Comparison of ENCODE assay signal across 22 mouse cellular contexts in genomic region chr11:3563853-3564252, GRCm38 (mm10). TPM values are rescaled to one million over a fixed set of nuclear protein-coding genes. Genes with fewer than 3 reads are reported as not detected.
DNase-seq lines count a peak whose midpoint lies in the region; ATAC-seq and TF ChIP-seq lines count a peak whose summit lies in the region.
"Had no signal": no experiment of that assay in that cellular context is flagged by ENCODE, and none has a peak within 500 bp of the region (broad histone marks: within the 10 kb centered on the region; RNA-seq: fewer than 3 reads in every experiment).

No protein-coding gene starts in this region.

- TF ChIP-seq CTCF in intestine, postnatal 0 days (IDR thresholded peaks at IDR 0.05; ENCODE audit: low read depth) = no peak
- no peak for TF ChIP-seq CTCF in kidney, postnatal 0 days (IDR thresholded peaks at IDR 0.05; ENCODE audit: low read depth)

- no peak for ATAC-seq in intestine, embryonic 14.5 days (replicated peaks; ENCODE audit: low FRiP score, low TSS enrichment, low read depth)
- ATAC-seq in intestine, postnatal 0 days = no peak
- no peak for ATAC-seq in kidney, postnatal 0 days (replicated peaks; ENCODE audit: low FRiP score, low read depth)
- ATAC-seq in limb, embryonic 13.5 days (ENCODE audit: low FRiP score, low read depth) = no peak
- ATAC-seq: CD4-positive, CD25-positive, alpha-beta regulatory T cell, adult 4 months; forebrain, embryonic 13.5 days; liver, embryonic 12.5 days had no signal

- no peak overlapping the region for H3K4me2 ChIP-seq in intestine, embryonic 14.5 days (ENCODE audit: low read length)
- no peak overlapping the region for H3K4me2 ChIP-seq in intestine, postnatal 0 days (replicated peaks; ENCODE audit: low read depth)
- H3K4me2 ChIP-seq in kidney, postnatal 0 days (ENCODE audit: low read length) = no peak overlapping the region
- H3K4me2 ChIP-seq in limb, embryonic 13.5 days (replicated peaks) = no peak overlapping the region
- H3K4me2 ChIP-seq: forebrain, embryonic 13.5 days; hindbrain, embryonic 13.5 days; liver, embryonic 12.5 days had no signal

- H3K27ac ChIP-seq in intestine, embryonic 14.5 days (ENCODE audit: low read depth) = peak overlapping the region; percentile 51
- H3K27ac ChIP-seq in intestine, postnatal 0 days (ENCODE audit: low read depth, low read length) = no peak overlapping the region
- peak overlapping the region; percentile 77; the same call in 1 of the 2 replicates for H3K27ac ChIP-seq in kidney, postnatal 0 days
- H3K27ac ChIP-seq in limb, embryonic 13.5 days = peak overlapping the region; percentile 81; the same call in 1 of the 2 replicates
- H3K27ac ChIP-seq: forebrain, embryonic 13.5 days; hindbrain, embryonic 13.5 days; left cerebral cortex, adult 2 months; liver, embryonic 12.5 days had no signal

- DNase-seq in heart, adult 11 months = peak; percentile 89
- DNase-seq in heart, adult 8-10 months (ENCODE audit: low spot score) = no peak
- DNase-seq in intestine, embryonic 14.5 days (ENCODE audit: low spot score) = no peak
- no peak for DNase-seq in kidney, postnatal 0 days (ENCODE audit: low spot score)
- DNase-seq in kidney, postnatal 25 days = no peak
- DNase-seq in adrenal gland, postnatal 36 days = no peak
- DNase-seq: adrenal gland, postnatal 25 days; cerebellum, adult 9-10 months; heart, postnatal 14 days; lung, adult 18-20 months; lung, postnatal 14 days; midbrain, embryonic 14.5 days; right cerebral cortex, postnatal 14 days; thymus, adult 2 months; thymus, postnatal 4 days had no signal

- H3K27me3 ChIP-seq in intestine, embryonic 14.5 days (replicated peaks; ENCODE audit: control insufficient read depth, insufficient read depth, low read length) = no peaks in the 10 kb centered on the region
- no peaks in the 10 kb centered on the region for H3K27me3 ChIP-seq in intestine, postnatal 0 days (replicated peaks; ENCODE audit: control insufficient read depth, insufficient read depth, low read length)
- no peaks in the 10 kb centered on the region for H3K27me3 ChIP-seq in kidney, postnatal 0 days (ENCODE audit: insufficient read depth, low read length)
- H3K27me3 ChIP-seq in limb, embryonic 13.5 days = no peaks in the 10 kb centered on the region
- H3K27me3 ChIP-seq: forebrain, embryonic 13.5 days; hindbrain, embryonic 13.5 days; liver, embryonic 12.5 days had no signal

- WGBS in intestine, embryonic 14.5 days = 82% methylated on average over 6 of the region's 6 CpGs
- WGBS in intestine, postnatal 0 days = 89% methylated on average over 6 of the region's 6 CpGs
- WGBS in kidney, postnatal 0 days = 77% methylated on average over 6 of the region's 6 CpGs
- 88% methylated on average over 6 of the region's 6 CpGs for WGBS in limb, embryonic 13.5 days

- H3K36me3 ChIP-seq in intestine, embryonic 14.5 days (ENCODE audit: control insufficient read depth, insufficient read depth, low read length) = no peaks in the 10 kb centered on the region
- H3K36me3 ChIP-seq in intestine, postnatal 0 days (ENCODE audit: control insufficient read depth, insufficient read depth) = no peaks in the 10 kb centered on the region
- H3K36me3 ChIP-seq in kidney, postnatal 0 days (ENCODE audit: insufficient read depth, low read length) = no peaks in the 10 kb centered on the region
- no peaks in the 10 kb centered on the region for H3K36me3 ChIP-seq in limb, embryonic 13.5 days
- H3K36me3 ChIP-seq: hindbrain, embryonic 13.5 days; liver, embryonic 12.5 days had no signal

- H3K9ac ChIP-seq in intestine, embryonic 14.5 days (ENCODE audit: low read length) = no peak overlapping the region
- no peak overlapping the region for H3K9ac ChIP-seq in intestine, postnatal 0 days (ENCODE audit: low read depth, low read length)
- no peak overlapping the region for H3K9ac ChIP-seq in kidney, postnatal 0 days (ENCODE audit: low read depth, low read length)
- H3K9ac ChIP-seq in limb, embryonic 13.5 days = no peak overlapping the region
- H3K9ac ChIP-seq: forebrain, embryonic 13.5 days; hindbrain, embryonic 13.5 days; liver, embryonic 12.5 days had no signal

- peaks cover 8% of the 10 kb centered on the region; the same call in 1 of the 2 replicates for H3K4me1 ChIP-seq in intestine, embryonic 14.5 days (replicated peaks; ENCODE audit: control insufficient read depth, insufficient read depth, low read length)
- no peaks in the 10 kb centered on the region for H3K4me1 ChIP-seq in intestine, postnatal 0 days (replicated peaks; ENCODE audit: control insufficient read depth, insufficient read depth, low read length)
- 0 out of 2 replicates have a peak, but pooled peaks cover 3% of the 10 kb centered on the region for H3K4me1 ChIP-seq in kidney, postnatal 0 days (replicated peaks; ENCODE audit: insufficient read depth, low read length)
- H3K4me1 ChIP-seq in limb, embryonic 13.5 days = peaks cover 21% of the 10 kb centered on the region
- H3K4me1 ChIP-seq: forebrain, embryonic 13.5 days; hindbrain, embryonic 13.5 days; liver, embryonic 12.5 days had no signal

- no peak overlapping the region for H3K4me3 ChIP-seq in intestine, embryonic 14.5 days (ENCODE audit: low read depth, low read length)
- no peak overlapping the region for H3K4me3 ChIP-seq in intestine, postnatal 0 days (ENCODE audit: low read depth, low read length)
- H3K4me3 ChIP-seq in kidney, postnatal 0 days (replicated peaks; ENCODE audit: low read depth, low read length) = no peak overlapping the region
- H3K4me3 ChIP-seq in limb, embryonic 13.5 days = no peak overlapping the region
- H3K4me3 ChIP-seq: forebrain, embryonic 13.5 days; hindbrain, embryonic 13.5 days; left cerebral cortex, adult 2 months; liver, embryonic 12.5 days had no signal

- no peaks in the 10 kb centered on the region for H3K9me3 ChIP-seq in intestine, embryonic 14.5 days (ENCODE audit: control insufficient read depth, low read length)
- H3K9me3 ChIP-seq in intestine, postnatal 0 days (ENCODE audit: control insufficient read depth) = no peaks in the 10 kb centered on the region
- H3K9me3 ChIP-seq in kidney, postnatal 0 days (replicated peaks; ENCODE audit: low read length) = no peaks in the 10 kb centered on the region
- no peaks in the 10 kb centered on the region for H3K9me3 ChIP-seq in limb, embryonic 13.5 days
- H3K9me3 ChIP-seq: forebrain, embryonic 13.5 days; hindbrain, embryonic 13.5 days; liver, embryonic 12.5 days had no signal

RNA-seq across cellular contexts. Expression of gene Smtn, which starts 23.4 kb away (rescaled TPM):
- total RNA-seq in heart, adult 8-10 months (2022) = 100 to 1,000 TPM; 128 to 185 (median 149) TPM
- polyA plus RNA-seq in intestine, embryonic 14.5 days (2014; fragmentation: Nextera tagmentation; extraction: Ambion mirVana) = 87.0 and 88.2 TPM in 2 replicates
- polyA plus RNA-seq in intestine, postnatal 0 days (2015; fragmentation: Nextera tagmentation; extraction: Ambion mirVana) = 75.1 and 82.9 TPM in 2 replicates
- 86.4 and 94.3 TPM in 2 replicates for polyA plus RNA-seq in kidney, postnatal 0 days (2015; fragmentation: Nextera tagmentation; extraction: Ambion mirVana)
- 57.8 and 63.6 TPM in 2 replicates for polyA plus RNA-seq in limb, embryonic 13.5 days (2015; fragmentation: Nextera tagmentation; extraction: Ambion mirVana)
- total RNA-seq in adrenal gland, postnatal 36 days (2021) = 10 to 100 TPM; 44.9 to 71.7 TPM

RNA-seq across cellular contexts. Expression of gene Selenom, which starts 49.4 kb away (rescaled TPM):
- 10 to 100 TPM; 33.5 to 51.0 (median 41.9) TPM for total RNA-seq in heart, adult 8-10 months (2022)
- 146 and 160 TPM in 2 replicates for polyA plus RNA-seq in intestine, embryonic 14.5 days (2014; fragmentation: Nextera tagmentation; extraction: Ambion mirVana)
- 283 and 284 TPM in 2 replicates for polyA plus RNA-seq in intestine, postnatal 0 days (2015; fragmentation: Nextera tagmentation; extraction: Ambion mirVana)
- 124 and 125 TPM in 2 replicates for polyA plus RNA-seq in kidney, postnatal 0 days (2015; fragmentation: Nextera tagmentation; extraction: Ambion mirVana)
- 142 and 153 TPM in 2 replicates for polyA plus RNA-seq in limb, embryonic 13.5 days (2015; fragmentation: Nextera tagmentation; extraction: Ambion mirVana)
- total RNA-seq in adrenal gland, postnatal 36 days (2021) = 10 to 100 TPM; 32.7 to 34.8 TPM

RNA-seq across cellular contexts. Expression of gene Inpp5j, which starts 59.2 kb away (rescaled TPM):
- 10 to 100 TPM; 19.9 to 24.1 (median 22.7) TPM for total RNA-seq in heart, adult 8-10 months (2022)
- polyA plus RNA-seq in intestine, embryonic 14.5 days (2014; fragmentation: Nextera tagmentation; extraction: Ambion mirVana) = 4.1 and 4.3 TPM in 2 replicates
- polyA plus RNA-seq in intestine, postnatal 0 days (2015; fragmentation: Nextera tagmentation; extraction: Ambion mirVana) = 6.8 and 6.9 TPM in 2 replicates
- polyA plus RNA-seq in kidney, postnatal 0 days (2015; fragmentation: Nextera tagmentation; extraction: Ambion mirVana) = 4.5 and 4.7 TPM in 2 replicates
- 0.09 and 0.23 TPM in 2 replicates for polyA plus RNA-seq in limb, embryonic 13.5 days (2015; fragmentation: Nextera tagmentation; extraction: Ambion mirVana)
- total RNA-seq in adrenal gland, postnatal 36 days (2021) = under 1 TPM; 0.66 to 0.76 TPM
